Mouse (Mus musculus) layer of hippocampus, adult 18-20 months (tissue): ENCODE data around the gene Ttc26. TPM values are rescaled to one million over a fixed set of nuclear protein-coding genes. Genes with fewer than 3 reads are reported as not detected.
A peak's percentile ranks its signal among the peaks of the same experiment; 100 is the strongest.

Source experiments
- DNase-seq, 2 experiments: peaks; one replicate each; pipeline ENCODE4 v3.0.0; 2022; ENCODE audit warnings: low spot score in 2 of 2
- long read RNA-seq: library from polyadenylated mRNA; stranded (forward); transcript quantifications from one replicate; pipeline ENCODE4 v2.0.0, GENCODE M21; 2021
- total RNA-seq, 2 experiments: library from RNA; stranded (reverse); gene quantifications; 2 replicates each; pipeline ENCODE4 v1.2.3; 2021

The Ttc26 gene
- total RNA-seq = 10 to 100 TPM; 12.0 to 12.7 TPM
- long read RNA-seq, full-length matches to known transcripts = 3 of 9 reads
- long read RNA-seq, partial matches to known transcripts = 1 of 9 reads
- long read RNA-seq, other reads (novel, unspliced or antisense) = 5 of 9 reads

- DNase-seq = peak; percentile 78 to 91
Measured at GRCm38 (mm10) chr6:38381129-38381771, at the start of gene Ttc26. TSS of gene Ttc26 (plus strand) at chr6:38381469.

GRCm38 (mm10) chr6:38335264-38335663 lies 46.0 kb upstream of the Ttc26 start:
- DNase-seq = no peak

- no peak for DNase-seq
Measured at GRCm38 (mm10) chr6:38337166-38337705, 44.0 kb upstream of the Ttc26 start.

GRCm38 (mm10) chr6:38337951-38338350 lies 43.3 kb upstream of the Ttc26 start:
- DNase-seq = no peak

- no peak for DNase-seq
Measured at GRCm38 (mm10) chr6:38339078-38339477, 42.2 kb upstream of the Ttc26 start.

- DNase-seq = no peak
Measured at GRCm38 (mm10) chr6:38341751-38342665, 39.3 kb upstream of the Ttc26 start.

GRCm38 (mm10) chr6:38342666-38342992 lies 38.6 kb upstream of the Ttc26 start:
- no peak for DNase-seq

GRCm38 (mm10) chr6:38343581-38343980 lies 37.7 kb upstream of the Ttc26 start:
- no peak for DNase-seq

GRCm38 (mm10) chr6:38344006-38344670 lies 37.1 kb upstream of the Ttc26 start:
- DNase-seq = no peak

GRCm38 (mm10) chr6:38345796-38346195 lies 35.5 kb upstream of the Ttc26 start:
- no peak for DNase-seq

- no peak for DNase-seq
Measured at GRCm38 (mm10) chr6:38347875-38348274, 33.4 kb upstream of the Ttc26 start.

- DNase-seq = no peak
Measured at GRCm38 (mm10) chr6:38348811-38349453, 32.3 kb upstream of the Ttc26 start.

- DNase-seq = no peak
Measured at GRCm38 (mm10) chr6:38349806-38350205, 31.5 kb upstream of the Ttc26 start.

- no peak for DNase-seq
Measured at GRCm38 (mm10) chr6:38351930-38352329, 29.3 kb upstream of the Ttc26 start.

- no peak for DNase-seq
Measured at GRCm38 (mm10) chr6:38352451-38352850, 28.8 kb upstream of the Ttc26 start.

GRCm38 (mm10) chr6:38353181-38353580 lies 28.1 kb upstream of the Ttc26 start:
- DNase-seq = no peak

GRCm38 (mm10) chr6:38353811-38354722 lies 27.2 kb upstream of the Ttc26 start, which contains the start of gene Zc3hav1:
TSS of gene Zc3hav1 (minus strand) at chr6:38354603.
- DNase-seq = peak; percentile 9 to 41

GRCm38 (mm10) chr6:38354723-38355353 lies 26.4 kb upstream of the Ttc26 start:
- DNase-seq = no peak

- DNase-seq = no peak
Measured at GRCm38 (mm10) chr6:38355354-38355823, 25.9 kb upstream of the Ttc26 start.
